ENCODE assay signal across 23 mouse cellular contexts in the genomic region with DNA sequence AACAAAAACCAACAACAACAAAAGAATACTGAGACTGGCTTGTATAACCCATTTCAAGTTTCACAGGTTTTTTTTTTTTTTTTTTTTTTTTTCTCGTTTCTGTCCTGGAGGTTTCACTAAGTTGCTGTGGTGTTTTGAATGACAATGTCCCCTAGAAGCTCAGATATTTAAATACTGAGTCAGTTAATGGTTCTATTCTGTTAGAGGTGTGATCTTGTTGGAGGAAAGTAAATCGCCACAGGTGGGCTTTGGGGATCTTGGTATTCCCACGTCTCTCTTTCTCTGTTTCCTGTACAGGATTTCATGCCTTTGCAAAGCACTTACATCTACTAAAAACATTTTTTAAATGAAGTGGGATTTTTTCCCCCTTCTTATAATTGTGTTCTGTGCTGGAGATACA. TPM values are rescaled to one million over a fixed set of nuclear protein-coding genes. Genes with fewer than 3 reads are reported as not detected.
DNase-seq lines count a peak whose midpoint lies in the region; ATAC-seq lines count a peak whose summit lies in the region.
"Had no signal": no experiment of that assay in that cellular context is flagged by ENCODE, and none has a peak within 500 bp of the region (broad histone marks: within the 10 kb centered on the region; RNA-seq: fewer than 3 reads in every experiment).

No protein-coding gene starts in this region.

- no peak overlapping the region for H3K27ac ChIP-seq in hindbrain, embryonic 12.5 days
- H3K27ac ChIP-seq: embryonic facial prominence, embryonic 10.5 days; embryonic facial prominence, embryonic 12.5 days; forebrain, embryonic 13.5 days; forebrain, embryonic 15.5 days had no signal

- no peaks in the 10 kb centered on the region for H3K36me3 ChIP-seq in hindbrain, embryonic 12.5 days
- H3K36me3 ChIP-seq: embryonic facial prominence, embryonic 10.5 days; embryonic facial prominence, embryonic 12.5 days; forebrain, embryonic 15.5 days; G1E had no signal

- no peak for ATAC-seq in hindbrain, embryonic 12.5 days (ENCODE audit: low FRiP score)
- ATAC-seq: activated CD4-positive, CD25-positive, alpha-beta regulatory T cell, adult 4 months; forebrain, embryonic 13.5 days; forebrain, embryonic 15.5 days; forebrain, postnatal 0 days; Patski had no signal

- DNase-seq in ES-CJ7 (ENCODE audit: low read depth, low spot score), result peak; percentile 61
- peak; percentile 66 for DNase-seq in R1 (ENCODE audit: low read depth, low spot score)
- DNase-seq in adipocyte (ENCODE audit: low spot score), result no peak
- no peak for DNase-seq in embryo, embryonic 10 days (ENCODE audit: low spot score)
- DNase-seq: adrenal gland, adult 2 months; adrenal gland, postnatal 10 days; adrenal gland, postnatal 25 days; cerebellum, adult 11 months; cerebellum, adult 18-20 months; cerebellum, adult 8-10 months; cerebellum, adult 9-11 months; cerebellum, postnatal 14 days; cerebellum, postnatal 36 days; forebrain, postnatal 0 days had no signal

- H3K4me3 ChIP-seq in hindbrain, embryonic 12.5 days, result no peak overlapping the region
- H3K4me3 ChIP-seq: embryonic facial prominence, embryonic 10.5 days; embryonic facial prominence, embryonic 12.5 days; forebrain, embryonic 13.5 days; forebrain, embryonic 15.5 days had no signal

- H3K9ac ChIP-seq in hindbrain, embryonic 12.5 days, result no peak overlapping the region
- H3K9ac ChIP-seq: embryonic facial prominence, embryonic 12.5 days; forebrain, embryonic 13.5 days; forebrain, embryonic 15.5 days; forebrain, postnatal 0 days had no signal

- 51% methylated on average over 3 of the region's 3 CpGs for WGBS in hindbrain, embryonic 12.5 days

- no peak overlapping the region for H3K4me2 ChIP-seq in hindbrain, embryonic 12.5 days (replicated peaks)
- H3K4me2 ChIP-seq: embryonic facial prominence, embryonic 12.5 days; forebrain, embryonic 13.5 days; forebrain, embryonic 15.5 days had no signal

- H3K27me3 ChIP-seq in hindbrain, embryonic 12.5 days, result no peaks in the 10 kb centered on the region
- H3K27me3 ChIP-seq: embryonic facial prominence, embryonic 12.5 days; forebrain, embryonic 13.5 days; forebrain, embryonic 15.5 days had no signal

- no peaks in the 10 kb centered on the region for H3K4me1 ChIP-seq in hindbrain, embryonic 12.5 days
- H3K4me1 ChIP-seq: embryonic facial prominence, embryonic 10.5 days; embryonic facial prominence, embryonic 12.5 days; forebrain, embryonic 13.5 days; forebrain, embryonic 15.5 days had no signal

- H3K9me3 ChIP-seq in hindbrain, embryonic 12.5 days (replicated peaks), result no peaks in the 10 kb centered on the region
- H3K9me3 ChIP-seq: embryonic facial prominence, embryonic 10.5 days; embryonic facial prominence, embryonic 12.5 days; forebrain, embryonic 13.5 days; forebrain, embryonic 15.5 days; G1E had no signal

RNA-seq across cellular contexts. Expression of gene Hnrnph2, which starts 34.1 kb away (rescaled TPM):
- 177 and 186 TPM in 2 replicates for polyA plus RNA-seq in hindbrain, embryonic 12.5 days (2016; fragmentation: Nextera tagmentation; extraction: Ambion mirVana)

RNA-seq across cellular contexts. Expression of gene Gla, which starts 34.2 kb away (rescaled TPM):
- 3.7 and 4.8 TPM in 2 replicates for polyA plus RNA-seq in hindbrain, embryonic 12.5 days (2016; fragmentation: Nextera tagmentation; extraction: Ambion mirVana)

RNA-seq across cellular contexts. Expression of gene Rpl36a, which starts 49.7 kb away (rescaled TPM):
- polyA plus RNA-seq in hindbrain, embryonic 12.5 days (2016; fragmentation: Nextera tagmentation; extraction: Ambion mirVana), result 236 and 276 TPM in 2 replicates

RNA-seq across cellular contexts. Expression of gene Armcx4, which starts 51.2 kb away (rescaled TPM):
- polyA plus RNA-seq in hindbrain, embryonic 12.5 days (2016; fragmentation: Nextera tagmentation; extraction: Ambion mirVana), result 7.2 and 7.5 TPM in 2 replicates

RNA-seq across cellular contexts. Expression of gene Btk, which starts 51.7 kb away (rescaled TPM):
- polyA plus RNA-seq in hindbrain, embryonic 12.5 days (2016; fragmentation: Nextera tagmentation; extraction: Ambion mirVana), result 0.76 and 0.85 TPM in 2 replicates
- polyA plus RNA-seq: C2C12, Patski had no signal

Comparison
In these comparisons a context has a peak if more than half of its experiments do, and no peak if none do; other contexts are left out.
1. DNase-seq: peak in ES-CJ7 (single experiment) and R1 (single experiment); none in adipocyte (single experiment) and embryo, embryonic 10 days (single experiment).